Mouse (Mus musculus): Measurements from ENCODE around the gene Arhgef10l.

DNA sequence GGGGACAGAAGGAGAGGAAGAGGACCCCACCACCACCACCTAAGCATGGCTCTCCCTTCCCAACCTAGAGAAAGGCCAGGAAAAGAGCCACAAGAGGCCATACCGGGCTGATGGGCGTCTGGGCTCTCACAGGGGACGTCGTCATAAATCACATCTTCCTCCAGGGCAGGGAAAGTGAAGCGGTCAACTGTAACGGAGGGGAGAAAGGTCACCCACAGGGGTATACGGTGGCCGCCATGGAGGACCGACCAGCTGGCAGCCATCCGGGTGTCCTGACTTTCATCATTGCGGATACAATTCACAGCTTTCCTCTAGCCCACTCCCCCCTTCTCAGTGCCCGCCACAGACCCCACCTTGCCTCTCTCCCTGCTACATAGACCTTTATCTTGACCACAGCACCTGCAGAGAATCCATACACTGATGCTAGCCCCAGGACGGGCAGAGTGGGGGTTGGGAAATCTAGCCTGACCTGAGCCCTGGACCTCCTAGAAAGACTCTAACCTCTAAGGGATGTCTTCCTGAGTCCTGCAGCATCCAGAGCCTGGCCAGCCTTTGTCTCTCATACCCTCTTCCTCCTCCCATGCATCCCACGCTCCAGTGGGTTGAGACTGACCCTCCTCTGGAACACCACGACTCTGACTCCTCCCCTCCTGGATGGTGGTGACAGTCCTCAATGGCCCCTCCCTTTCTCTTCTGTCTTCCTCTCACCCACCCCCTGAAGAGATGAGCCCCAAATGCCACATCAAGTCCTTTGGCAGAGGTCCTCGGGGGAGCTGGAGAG, 72.6 kb downstream of the Arhgef10l start:
- TF ChIP-seq CTCF (IDR thresholded peaks at IDR 0.05; ENCODE audit: borderline replicate concordance, control insufficient read depth, extremely low read depth, insufficient read depth, low read length, poor library complexity) (no peak), POLR2A (IDR thresholded peaks at IDR 0.05; ENCODE audit: control insufficient read depth, extremely low read depth, insufficient read depth, low read length, poor library complexity) (no peak)

Measured in thymus, adult 2 months (tissue).